Mouse (Mus musculus) retina, postnatal 7 days (tissue): ENCODE results near the gene Slc38a6.

Experiments used
- DNase-seq: peaks from one replicate; pipeline ENCODE4 v3.0.0-alpha.2; 2012; ENCODE audit warnings: low read depth, low spot score

Gene Slc38a6

GRCm38 (mm10) chr12:73317706-73318686, 31.4 kb downstream of the Slc38a6 start:
- no peak for DNase-seq

GRCm38 (mm10) chr12:73324180-73324586, 37.6 kb downstream of the Slc38a6 start:
- no peak for DNase-seq

- no peak for DNase-seq
These were observed 38.2 kb downstream of the Slc38a6 start for GRCm38 (mm10) chr12:73324742-73325141.

- no peak for DNase-seq
These were observed 38.6 kb downstream of the Slc38a6 start for GRCm38 (mm10) chr12:73325181-73325580.

DNA sequence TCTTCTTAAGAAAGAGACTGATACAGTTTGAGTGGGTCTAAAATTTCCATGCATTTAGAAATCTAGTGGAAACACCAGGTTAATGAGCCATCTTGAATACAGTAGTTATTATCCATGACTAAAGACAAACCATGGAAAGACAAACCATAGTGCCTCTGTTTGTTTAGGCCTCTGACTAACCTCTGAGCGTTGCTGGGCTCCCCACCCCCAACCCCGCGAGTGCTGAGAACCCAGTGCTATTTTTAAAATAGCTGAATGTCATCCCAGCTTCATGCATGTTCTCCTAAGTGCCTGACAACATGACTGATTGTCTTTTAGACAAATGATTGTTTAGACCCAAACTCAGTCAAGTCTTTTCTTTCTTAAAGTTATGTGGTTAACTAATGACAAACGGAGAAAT, 39.0 kb downstream of the Slc38a6 start:
- no peak for DNase-seq

GRCm38 (mm10) chr12:73327381-73327780, 40.8 kb downstream of the Slc38a6 start:
- no peak for DNase-seq

- DNase-seq = no peak
These were observed 42.0 kb downstream of the Slc38a6 start for GRCm38 (mm10) chr12:73328448-73329167.

- no peak for DNase-seq
These were observed 43.7 kb downstream of the Slc38a6 start for GRCm38 (mm10) chr12:73330236-73330635.

GRCm38 (mm10) chr12:73332701-73333100, 46.1 kb downstream of the Slc38a6 start:
- no peak for DNase-seq

- no peak for DNase-seq
These were observed 47.5 kb downstream of the Slc38a6 start for GRCm38 (mm10) chr12:73334051-73334551.

- no peak for DNase-seq
These were observed 50.5 kb downstream of the Slc38a6 start for GRCm38 (mm10) chr12:73337127-73337526.

- no peak for DNase-seq
These were observed 54.2 kb downstream of the Slc38a6 start for GRCm38 (mm10) chr12:73340642-73341293.

- no peak for DNase-seq
These were observed 55.4 kb downstream of the Slc38a6 start for GRCm38 (mm10) chr12:73341703-73342663.

GRCm38 (mm10) chr12:73344300-73344699, 57.7 kb downstream of the Slc38a6 start:
- DNase-seq = no peak

DNA sequence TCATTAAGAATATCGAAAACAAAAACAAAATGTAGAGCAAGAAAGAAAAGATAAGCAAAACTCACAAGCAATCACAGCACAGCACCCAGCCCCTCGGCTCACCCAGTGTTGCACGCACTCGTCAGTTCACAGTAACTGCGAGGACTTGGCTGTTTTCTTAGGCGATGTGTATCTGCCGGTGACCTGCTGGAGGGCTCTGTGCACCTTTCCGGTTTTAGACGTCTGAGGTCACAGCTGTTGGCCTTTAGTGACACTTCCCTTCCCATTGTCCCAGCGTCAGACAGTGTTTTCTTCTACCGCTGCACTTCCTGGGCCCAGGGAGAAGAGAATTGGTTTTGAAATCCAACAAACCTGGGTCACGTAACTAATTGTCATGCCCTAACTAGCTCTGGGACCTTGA, 58.6 kb downstream of the Slc38a6 start:
- DNase-seq = no peak

DNA sequence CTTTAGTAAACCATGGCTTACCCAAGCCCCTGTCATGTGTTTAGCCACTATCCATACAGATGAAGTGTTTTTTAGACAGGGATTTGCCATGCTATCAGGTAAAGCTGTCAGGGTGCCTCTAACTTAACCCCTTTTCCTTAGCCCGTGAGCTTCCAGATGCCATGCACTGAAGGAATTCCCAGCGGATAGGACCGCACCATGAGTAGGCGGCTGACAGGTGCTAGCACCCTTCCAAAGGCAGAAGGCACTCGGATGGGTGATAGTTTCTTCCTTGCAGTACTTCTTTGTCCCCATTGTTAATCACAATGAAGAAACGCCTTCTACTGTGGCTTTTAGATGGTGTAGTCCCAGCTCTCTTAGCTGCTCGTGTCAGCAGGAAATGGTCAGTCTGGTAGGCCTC, 60.6 kb downstream of the Slc38a6 start:
- no peak for DNase-seq

GRCm38 (mm10) chr12:73350466-73350865, 63.9 kb downstream of the Slc38a6 start:
- DNase-seq = no peak

DNA sequence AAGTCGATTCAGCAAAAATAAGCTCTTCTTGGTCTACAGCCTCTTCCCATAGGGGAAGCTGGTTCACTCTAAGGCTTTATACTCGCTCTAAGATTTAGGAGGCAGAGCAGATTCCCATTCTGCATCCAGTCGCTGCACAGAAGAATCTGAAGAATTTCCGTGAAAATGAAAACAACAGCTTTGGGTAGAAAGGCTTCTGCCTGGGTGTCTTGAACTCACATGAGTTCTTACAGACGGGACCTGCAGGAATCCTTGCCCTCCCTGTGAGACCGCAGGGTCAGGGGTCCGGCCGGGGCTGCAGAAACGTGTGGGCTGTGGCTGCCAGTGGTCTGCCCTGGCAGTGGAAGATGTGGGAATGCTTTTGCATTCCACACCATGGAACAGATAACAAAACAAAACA, 64.4 kb downstream of the Slc38a6 start:
- no peak for DNase-seq

GRCm38 (mm10) chr12:73351746-73352145, 65.2 kb downstream of the Slc38a6 start:
- no peak for DNase-seq

- no peak for DNase-seq
These were observed 66.8 kb downstream of the Slc38a6 start for GRCm38 (mm10) chr12:73353362-73353761.

DNA sequence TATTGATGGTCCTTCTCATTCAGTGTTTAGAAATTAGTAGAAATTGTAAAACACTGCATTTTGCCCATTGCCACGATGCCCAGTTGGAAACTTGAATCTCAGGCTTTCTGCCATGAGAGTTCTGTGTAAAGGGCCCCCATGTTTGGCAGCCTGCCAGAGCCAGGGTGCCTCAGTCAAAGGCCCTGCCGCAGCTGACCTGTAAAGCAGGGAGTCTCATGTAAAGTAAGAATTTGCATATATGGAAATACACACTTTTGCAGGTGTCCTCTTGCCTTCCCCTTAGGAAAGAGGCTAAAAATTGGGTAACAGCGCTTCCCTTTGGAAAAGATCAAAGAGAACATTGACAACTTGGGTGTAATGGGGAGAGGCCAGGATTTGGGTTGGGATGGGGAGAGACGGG, 67.9 kb downstream of the Slc38a6 start:
- DNase-seq = no peak
